Mouse (Mus musculus) heart, embryonic 14.5 days (tissue): ENCODE results near the gene Frmd6. TPM values are rescaled to one million over a fixed set of nuclear protein-coding genes. Genes with fewer than 3 reads are reported as not detected.

Experiments used
- ATAC-seq: fragments of 200-750 bp; cut with Nextera tagmentation; 2 replicates; pipeline ENCODE4 v1.8.0; 2017; ENCODE audit warnings: low read depth, moderate TSS enrichment; ENCODE audit not compliant: insufficient number of reproducible peaks, insufficient read depth, low FRiP score
- H3K27ac ChIP-seq, 2 experiments: fragments of 200-500 bp in 1 of 2; fragments of 300-500 bp in 1 of 2; sonication (generic) in 1 of 2; replicated peaks in 1 of 2; 2 replicates each; pipeline ENCODE4 v1.5.1; 2012 to 2014; ENCODE audit warnings: low read depth in 2 of 2, low read length in 2 of 2, control low read depth in 1 of 2, mild to moderate bottlenecking in 1 of 2, mixed read lengths in 1 of 2; ENCODE audit not compliant: control insufficient read depth in 1 of 2, insufficient read depth in 1 of 2
- H3K27me3 ChIP-seq: fragments of 300-500 bp; sonication (generic); 2 replicates; pipeline ENCODE4 v1.6.1; 2014; ENCODE audit warnings: mild to moderate bottlenecking, low read length, control low read depth; ENCODE audit not compliant: control insufficient read depth, insufficient read depth
- H3K36me3 ChIP-seq: fragments of 300-500 bp; sonication (generic); 2 replicates; pipeline ENCODE4 v1.6.1; 2014; ENCODE audit warnings: mild to moderate bottlenecking, control low read depth, low read length, mixed read lengths; ENCODE audit not compliant: control insufficient read depth, insufficient read depth
- H3K4me1 ChIP-seq, 2 experiments: fragments of 200-500 bp in 1 of 2; fragments of 300-500 bp in 1 of 2; sonication (generic) in 1 of 2; 2 replicates each; pipeline ENCODE4 v1.6.1; 2012 to 2014; ENCODE audit warnings: low read length in 2 of 2, control low read depth in 1 of 2, mixed read lengths in 1 of 2; ENCODE audit not compliant: control insufficient read depth in 2 of 2, insufficient read depth in 2 of 2
- H3K4me2 ChIP-seq: fragments of 300-500 bp; sonication (generic); 2 replicates; pipeline ENCODE4 v1.6.1; 2014; ENCODE audit warnings: mild to moderate bottlenecking, low read length
- H3K4me3 ChIP-seq, 2 experiments: fragments of 200-500 bp in 1 of 2; fragments of 300-500 bp in 1 of 2; sonication (generic) in 1 of 2; 2 replicates each; pipeline ENCODE4 v1.5.1; 2012 to 2014; ENCODE audit warnings: low read length in 2 of 2, mild to moderate bottlenecking in 2 of 2, control low read depth in 1 of 2, low read depth in 1 of 2, moderate library complexity in 1 of 2; ENCODE audit not compliant: control insufficient read depth in 1 of 2, insufficient read depth in 1 of 2
- H3K9ac ChIP-seq: fragments of 300-500 bp; sonication (generic); 2 replicates; pipeline ENCODE4 v1.6.1; 2014; ENCODE audit warnings: mild to moderate bottlenecking, low read length
- H3K9me3 ChIP-seq: fragments of 300-500 bp; sonication (generic); 2 replicates; pipeline ENCODE4 v1.6.1; 2016; ENCODE audit warnings: low read length, control low read depth; ENCODE audit not compliant: control insufficient read depth
- WGBS: fragments of 180-500 bp; shearing (Covaris S2); extraction: QIAGEN DNeasy Blood & Tissue Kit; methylation state at CpG from one replicate; pipeline ENCODE4 v1.1.7; 2014; 5-methylcytosine and 5-hydroxymethylcytosine counted together
- polyA plus RNA-seq: library from polyadenylated mRNA; unstranded; fragments of >200 nt; fragmentation: Nextera tagmentation; extraction: Ambion mirVana; gene quantifications from 2 replicates; pipeline ENCODE4 v1.2.1, GENCODE M21; 2014

The Frmd6 gene
- polyA plus RNA-seq, 1 experiment from 2014 or later: 27.0 TPM

- H3K27me3 ChIP-seq: no peaks in the 10 kb centered on the region
- H3K4me1 ChIP-seq: peaks cover 11 to 16% of the 10 kb centered on the region in 2 experiments
- WGBS: 95% methylated on average over 14 of the region's 14 CpGs
- H3K4me3 ChIP-seq: no peak overlapping the region
- no peaks in the 10 kb centered on the region for H3K9me3 ChIP-seq
- H3K9ac ChIP-seq: no peak overlapping the region
- ATAC-seq: no peak
- no peak overlapping the region for H3K27ac ChIP-seq
- H3K4me2 ChIP-seq: no peak overlapping the region
- H3K36me3 ChIP-seq: peaks cover 85% of the 10 kb centered on the region
These were observed 57.8 kb downstream of the Frmd6 start for GRCm38 (mm10) chr12:70883141-70883540.

- peaks cover 11 to 16% of the 10 kb centered on the region in 2 experiments for H3K4me1 ChIP-seq
- H3K9ac ChIP-seq: no peak overlapping the region
- no peak overlapping the region for H3K4me3 ChIP-seq
- H3K27ac ChIP-seq: no peak overlapping the region
- H3K36me3 ChIP-seq: peaks cover 88% of the 10 kb centered on the region
- H3K4me2 ChIP-seq: no peak overlapping the region
- 93% methylated on average over 7 of the region's 7 CpGs for WGBS
- H3K27me3 ChIP-seq: no peaks in the 10 kb centered on the region
- H3K9me3 ChIP-seq: no peaks in the 10 kb centered on the region
- no peak for ATAC-seq
These were observed 58.8 kb downstream of the Frmd6 start for GRCm38 (mm10) chr12:70884113-70884512.

DNA sequence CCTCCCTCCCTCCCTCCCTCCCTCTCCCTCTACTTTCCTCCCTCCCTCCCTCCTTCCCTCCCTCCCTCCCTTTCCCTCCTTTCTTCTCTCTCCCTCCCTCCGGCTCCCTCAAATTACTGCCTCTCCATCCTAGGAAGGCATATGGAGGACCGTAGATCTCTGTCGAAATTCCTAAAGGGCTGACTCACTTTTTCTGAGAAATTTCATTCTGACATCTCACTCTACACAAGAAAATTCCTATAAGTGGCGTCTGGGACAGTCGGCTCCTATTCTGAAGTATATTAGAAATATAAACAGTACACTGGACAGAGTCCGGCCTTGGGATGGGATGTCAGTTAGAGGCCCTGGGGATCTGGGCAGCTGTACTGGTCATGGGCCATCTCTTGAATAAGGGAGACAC, 59.7 kb downstream of the Frmd6 start:
- Histone ChIP-seq H3K4me1 (peaks cover 11 to 16% of the 10 kb centered on the region in 2 experiments), H3K9me3 (no peaks in the 10 kb centered on the region), H3K36me3 (peaks cover 88% of the 10 kb centered on the region), H3K9ac (no peak overlapping the region), H3K27me3 (no peaks in the 10 kb centered on the region), H3K27ac (no peak overlapping the region), H3K4me3 (no peak overlapping the region), H3K4me2 (no peak overlapping the region)
- 69% methylated on average over 5 of the region's 6 CpGs for WGBS
- ATAC-seq: no peak

GRCm38 (mm10) chr12:70885576-70885975, 60.3 kb downstream of the Frmd6 start:
- no peaks in the 10 kb centered on the region for H3K27me3 ChIP-seq
- H3K27ac ChIP-seq: no peak overlapping the region
- H3K4me3 ChIP-seq: no peak overlapping the region
- peaks cover 88% of the 10 kb centered on the region for H3K36me3 ChIP-seq
- H3K4me2 ChIP-seq: no peak overlapping the region
- WGBS: 84% methylated on average over 10 of the region's 10 CpGs
- no peak overlapping the region for H3K9ac ChIP-seq
- H3K9me3 ChIP-seq: no peaks in the 10 kb centered on the region
- peaks cover 11 to 16% of the 10 kb centered on the region in 2 experiments for H3K4me1 ChIP-seq
- no peak for ATAC-seq

GRCm38 (mm10) chr12:70890405-70890804, 65.1 kb downstream of the Frmd6 start:
- H3K9me3 ChIP-seq: no peaks in the 10 kb centered on the region
- no peak for ATAC-seq
- 73% methylated on average over 5 of the region's 5 CpGs for WGBS
- no peak overlapping the region for H3K4me3 ChIP-seq
- no peak overlapping the region for H3K4me2 ChIP-seq
- no peak overlapping the region for H3K27ac ChIP-seq
- peaks cover 92% of the 10 kb centered on the region for H3K36me3 ChIP-seq
- H3K4me1 ChIP-seq: no peaks in the 10 kb centered on the region
- no peak overlapping the region for H3K9ac ChIP-seq
- H3K27me3 ChIP-seq: no peaks in the 10 kb centered on the region

GRCm38 (mm10) chr12:70890874-70891470, 65.7 kb downstream of the Frmd6 start:
- Histone ChIP-seq H3K4me3 (no peak overlapping the region), H3K9me3 (no peaks in the 10 kb centered on the region), H3K36me3 (peaks cover 91% of the 10 kb centered on the region), H3K4me1 (no peaks in the 10 kb centered on the region), H3K4me2 (no peak overlapping the region), H3K27me3 (no peaks in the 10 kb centered on the region), H3K9ac (no peak overlapping the region), H3K27ac (no peak overlapping the region)
- no peak for ATAC-seq
- 84% methylated on average over 8 of the region's 8 CpGs for WGBS

GRCm38 (mm10) chr12:70895275-70895674, 70.0 kb downstream of the Frmd6 start:
- no peak overlapping the region for H3K27ac ChIP-seq
- H3K4me3 ChIP-seq: no peak overlapping the region
- peaks cover 97% of the 10 kb centered on the region for H3K36me3 ChIP-seq
- H3K9ac ChIP-seq: no peak overlapping the region
- ATAC-seq: no peak
- no peaks in the 10 kb centered on the region for H3K27me3 ChIP-seq
- no peak overlapping the region for H3K4me2 ChIP-seq
- H3K4me1 ChIP-seq: no peaks in the 10 kb centered on the region
- no peaks in the 10 kb centered on the region for H3K9me3 ChIP-seq
- 82% methylated on average over 7 of the region's 7 CpGs for WGBS

DNA sequence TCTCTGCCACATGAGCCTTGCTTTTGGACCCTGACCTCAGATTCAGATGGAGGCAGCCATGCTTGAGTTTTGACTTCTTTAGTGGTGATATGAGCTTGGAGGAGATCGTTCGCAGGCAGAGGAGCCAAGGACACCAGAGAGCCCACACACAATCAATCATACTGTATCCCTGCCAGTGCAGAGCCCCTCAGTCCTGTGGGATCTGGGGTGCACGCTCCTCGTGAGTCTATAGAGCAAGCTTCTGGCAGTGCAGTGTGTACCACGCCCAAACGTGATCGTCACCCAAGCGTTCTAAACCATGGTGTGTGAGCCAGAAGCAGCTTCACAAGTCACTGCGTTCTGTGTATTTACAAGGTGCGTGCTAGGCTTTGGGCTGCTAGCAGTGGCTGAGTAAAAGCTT, 70.8 kb downstream of the Frmd6 start:
- Histone ChIP-seq H3K9me3 (no peaks in the 10 kb centered on the region), H3K4me3 (no peak overlapping the region), H3K4me2 (no peak overlapping the region), H3K4me1 (no peaks in the 10 kb centered on the region), H3K27me3 (no peaks in the 10 kb centered on the region), H3K36me3 (peaks cover 94% of the 10 kb centered on the region), H3K9ac (no peak overlapping the region), H3K27ac (no peak overlapping the region)
- ATAC-seq: no peak
- 90% methylated on average over 10 of the region's 10 CpGs for WGBS
